Mouse (Mus musculus): ENCODE measurements at regions not wholly inside any gene's neighbourhood (a gene's known extent, or its start where the extent isn't known, plus 50 kb on each side); places are given as distances from the start of the nearest gene placed in this dataset.
"Not testable (repeated sequence)": the region's sequence is repeated elsewhere in the genome, so short reads cannot be mapped to it uniquely, and the experiment has no call there.

GRCm38 (mm10) chr12:11708879-11709602 lies 253.2 kb downstream of the Rad51ap2 start:
- Histone ChIP-seq H3K9ac (no peak overlapping the region), H3K4me3 (no peak overlapping the region), H3K27ac (ENCODE audit: poor library complexity, severe bottlenecking) (no peak overlapping the region), H3K36me3 (no peaks in the 10 kb centered on the region), H3K4me1 (replicated peaks) (no peaks in the 10 kb centered on the region), H3K4me2 (no peak overlapping the region), H3K9me3 (replicated peaks) (no peaks in the 10 kb centered on the region), H3K27me3 (replicated peaks) (no peaks in the 10 kb centered on the region)
- ATAC-seq (ENCODE audit: insufficient number of reproducible peaks, low FRiP score) = no peak
- 82% methylated on average over 2 of the region's 2 CpGs for WGBS

DNA sequence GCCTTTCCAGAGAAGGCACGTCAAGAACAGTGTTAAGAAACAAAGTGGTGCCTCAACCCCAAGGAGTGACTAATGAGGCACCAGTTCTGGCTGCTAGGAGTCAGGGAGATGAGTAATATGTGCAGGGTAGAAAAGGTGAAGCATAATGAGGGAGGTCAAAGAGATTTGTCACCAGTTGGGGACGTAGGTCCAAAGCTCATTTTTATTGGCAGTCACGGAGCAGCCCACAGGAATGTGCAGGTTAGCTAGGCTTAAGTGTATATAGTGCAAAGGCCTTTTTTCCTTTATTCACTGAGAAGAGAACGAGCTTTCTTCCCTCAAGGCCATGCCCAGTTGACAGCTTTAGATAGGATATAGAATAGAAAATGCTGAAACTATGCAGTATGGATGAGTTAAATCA lies 261.8 kb downstream of the Rad51ap2 start:
- Histone ChIP-seq H3K4me2 (no peak overlapping the region), H3K27me3 (replicated peaks) (no peaks in the 10 kb centered on the region), H3K36me3 (no peaks in the 10 kb centered on the region), H3K27ac (ENCODE audit: poor library complexity, severe bottlenecking) (no peak overlapping the region), H3K9ac (no peak overlapping the region), H3K4me3 (no peak overlapping the region), H3K9me3 (replicated peaks) (no peaks in the 10 kb centered on the region), H3K4me1 (replicated peaks) (no peaks in the 10 kb centered on the region)
- WGBS = 70% methylated on average over 4 of the region's 4 CpGs
- ATAC-seq (ENCODE audit: insufficient number of reproducible peaks, low FRiP score) = no peak

GRCm38 (mm10) chr12:11751471-11751870 lies 295.6 kb downstream of the Rad51ap2 start:
- Histone ChIP-seq H3K36me3 (no peaks in the 10 kb centered on the region), H3K9ac (no peak overlapping the region), H3K4me3 (no peak overlapping the region), H3K4me2 (no peak overlapping the region), H3K27ac (ENCODE audit: poor library complexity, severe bottlenecking) (no peak overlapping the region), H3K27me3 (replicated peaks) (no peaks in the 10 kb centered on the region), H3K4me1 (replicated peaks) (no peaks in the 10 kb centered on the region), H3K9me3 (replicated peaks) (no peaks in the 10 kb centered on the region)
- no peak for ATAC-seq (ENCODE audit: insufficient number of reproducible peaks, low FRiP score)
- 76% methylated on average over 2 of the region's 2 CpGs for WGBS

- H3K27me3 ChIP-seq (replicated peaks) = no peaks in the 10 kb centered on the region
- H3K36me3 ChIP-seq = no peaks in the 10 kb centered on the region
- H3K9ac ChIP-seq = no peak overlapping the region
- ATAC-seq (ENCODE audit: insufficient number of reproducible peaks, low FRiP score) = no peak
- no peak overlapping the region for H3K4me3 ChIP-seq
- H3K27ac ChIP-seq (ENCODE audit: poor library complexity, severe bottlenecking) = no peak overlapping the region
- no peaks in the 10 kb centered on the region for H3K9me3 ChIP-seq (replicated peaks)
- no peak overlapping the region for H3K4me2 ChIP-seq
- H3K4me1 ChIP-seq (replicated peaks) = no peaks in the 10 kb centered on the region
Observed at GRCm38 (mm10) chr12:11754184-11754907, 298.5 kb downstream of the Rad51ap2 start.

- Histone ChIP-seq H3K27ac (ENCODE audit: poor library complexity, severe bottlenecking) (no peak overlapping the region), H3K9ac (no peak overlapping the region), H3K4me3 (no peak overlapping the region), H3K4me1 (replicated peaks) (no peaks in the 10 kb centered on the region), H3K36me3 (no peaks in the 10 kb centered on the region), H3K9me3 (replicated peaks) (no peaks in the 10 kb centered on the region), H3K4me2 (no peak overlapping the region), H3K27me3 (replicated peaks) (no peaks in the 10 kb centered on the region)
- WGBS = 65% methylated on average over 2 of the region's 2 CpGs
- no peak for ATAC-seq (ENCODE audit: insufficient number of reproducible peaks, low FRiP score)
Observed at GRCm38 (mm10) chr12:11802326-11802725, 346.4 kb downstream of the Rad51ap2 start.

DNA sequence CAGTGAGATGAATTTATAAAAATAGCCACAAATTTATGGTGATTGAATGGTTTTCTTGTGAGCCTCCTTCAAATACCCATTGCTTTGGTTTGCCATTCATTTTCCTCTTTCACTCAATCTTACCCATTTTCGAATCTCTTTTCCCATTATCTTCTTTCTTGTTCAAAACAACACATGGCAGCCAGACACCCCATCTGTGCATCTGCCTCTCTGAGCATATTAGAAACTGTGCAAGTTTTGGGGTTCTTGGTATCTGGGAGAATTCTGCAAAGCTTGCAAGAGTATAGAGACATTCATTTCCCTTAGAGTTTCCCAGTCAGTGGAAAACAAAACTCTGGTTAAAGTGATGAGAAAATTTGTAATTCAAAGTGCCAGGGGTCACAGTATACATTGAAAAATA lies 347.3 kb downstream of the Rad51ap2 start:
- no peak overlapping the region for H3K4me3 ChIP-seq
- no peaks in the 10 kb centered on the region for H3K9me3 ChIP-seq (replicated peaks)
- H3K27ac ChIP-seq (ENCODE audit: poor library complexity, severe bottlenecking) = no peak overlapping the region
- H3K4me1 ChIP-seq (replicated peaks) = no peaks in the 10 kb centered on the region
- no peaks in the 10 kb centered on the region for H3K27me3 ChIP-seq (replicated peaks)
- no peak overlapping the region for H3K4me2 ChIP-seq
- no peak for ATAC-seq (ENCODE audit: insufficient number of reproducible peaks, low FRiP score)
- 56% methylated on average over 1 of the region's 1 CpGs for WGBS
- no peak overlapping the region for H3K9ac ChIP-seq
- no peaks in the 10 kb centered on the region for H3K36me3 ChIP-seq

GRCm38 (mm10) chr12:11829701-11830100 lies 373.8 kb downstream of the Rad51ap2 start:
- Histone ChIP-seq H3K4me1 (replicated peaks) (no peaks in the 10 kb centered on the region), H3K36me3 (no peaks in the 10 kb centered on the region), H3K27ac (ENCODE audit: poor library complexity, severe bottlenecking) (no peak overlapping the region), H3K9me3 (replicated peaks) (no peaks in the 10 kb centered on the region), H3K4me3 (no peak overlapping the region), H3K27me3 (replicated peaks) (no peaks in the 10 kb centered on the region), H3K4me2 (no peak overlapping the region), H3K9ac (no peak overlapping the region)
- ATAC-seq (ENCODE audit: insufficient number of reproducible peaks, low FRiP score) = no peak

GRCm38 (mm10) chr12:11831292-11831691 lies 375.4 kb downstream of the Rad51ap2 start:
- no peaks in the 10 kb centered on the region for H3K4me1 ChIP-seq (replicated peaks)
- 62% methylated on average over 5 of the region's 5 CpGs for WGBS
- no peak overlapping the region for H3K4me3 ChIP-seq
- no peak overlapping the region for H3K9ac ChIP-seq
- H3K4me2 ChIP-seq = no peak overlapping the region
- no peaks in the 10 kb centered on the region for H3K36me3 ChIP-seq
- H3K27me3 ChIP-seq (replicated peaks) = no peaks in the 10 kb centered on the region
- H3K27ac ChIP-seq (ENCODE audit: poor library complexity, severe bottlenecking) = no peak overlapping the region
- no peaks in the 10 kb centered on the region for H3K9me3 ChIP-seq (replicated peaks)
- ATAC-seq (ENCODE audit: insufficient number of reproducible peaks, low FRiP score) = no peak

DNA sequence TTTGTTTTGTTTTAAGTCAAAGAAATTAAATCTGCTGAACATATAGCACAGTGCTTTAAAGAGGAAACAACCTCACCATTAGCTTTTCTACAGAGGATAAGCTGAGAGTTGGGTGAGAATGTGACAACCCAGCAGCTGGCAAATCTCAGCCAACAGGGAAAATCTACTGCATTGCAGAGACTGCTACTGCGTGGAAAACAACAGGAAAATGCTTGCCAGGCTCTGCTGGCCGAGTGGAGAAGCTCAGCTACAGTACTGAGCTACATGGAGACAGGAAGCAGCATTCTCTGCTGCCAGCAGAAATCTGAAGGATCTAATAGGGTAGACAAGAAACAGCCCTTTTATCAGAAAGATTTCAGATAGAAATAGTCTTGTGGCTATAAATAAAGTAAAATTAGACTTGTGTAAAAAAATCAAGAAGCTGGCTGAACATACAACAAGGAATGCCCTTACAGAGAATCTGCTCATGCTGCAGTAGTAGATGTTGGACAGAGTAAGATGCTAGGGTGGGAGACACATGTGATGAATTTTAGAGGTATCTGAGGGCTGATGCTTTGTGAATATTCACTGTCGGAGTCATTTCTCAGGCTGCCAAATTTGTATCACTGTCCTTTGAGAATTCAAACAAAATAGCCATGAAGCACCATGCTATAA lies 382.1 kb downstream of the Rad51ap2 start:
- Histone ChIP-seq H3K9me3 (replicated peaks) (no peaks in the 10 kb centered on the region), H3K36me3 (no peaks in the 10 kb centered on the region), H3K4me2 (no peak overlapping the region), H3K27ac (ENCODE audit: poor library complexity, severe bottlenecking) (no peak overlapping the region), H3K4me3 (no peak overlapping the region), H3K27me3 (replicated peaks) (no peaks in the 10 kb centered on the region), H3K4me1 (replicated peaks) (no peaks in the 10 kb centered on the region), H3K9ac (no peak overlapping the region)
- WGBS = 40% methylated on average over 3 of the region's 3 CpGs
- ATAC-seq (ENCODE audit: insufficient number of reproducible peaks, low FRiP score) = no peak

DNA sequence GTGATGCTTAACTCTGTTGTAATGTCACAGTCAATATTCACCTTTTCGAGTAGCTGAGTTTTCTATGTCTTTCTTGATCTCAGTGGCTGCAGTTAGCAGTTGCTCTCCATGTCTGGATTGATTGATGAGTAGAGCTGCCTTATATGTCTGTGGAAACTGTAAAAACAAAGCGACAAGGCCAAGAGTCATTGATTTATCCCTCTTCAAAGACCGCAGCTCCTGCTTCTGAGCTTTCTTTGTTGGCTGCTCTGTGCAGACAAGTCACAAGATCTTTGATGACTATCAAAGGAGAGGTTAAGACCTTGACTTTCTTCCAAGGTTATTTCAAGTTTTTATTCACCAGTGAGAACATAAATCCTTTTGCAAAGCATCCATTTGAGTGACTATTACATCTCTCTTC lies 395.2 kb downstream of the Rad51ap2 start:
- H3K27ac ChIP-seq (ENCODE audit: poor library complexity, severe bottlenecking) = no peak overlapping the region
- no peaks in the 10 kb centered on the region for H3K4me1 ChIP-seq (replicated peaks)
- WGBS = 62% methylated on average over 3 of the region's 3 CpGs
- H3K4me2 ChIP-seq = no peak overlapping the region
- H3K4me3 ChIP-seq = no peak overlapping the region
- H3K9me3 ChIP-seq (replicated peaks) = no peaks in the 10 kb centered on the region
- H3K36me3 ChIP-seq = no peaks in the 10 kb centered on the region
- no peak overlapping the region for H3K9ac ChIP-seq
- ATAC-seq (ENCODE audit: insufficient number of reproducible peaks, low FRiP score) = no peak
- H3K27me3 ChIP-seq (replicated peaks) = no peaks in the 10 kb centered on the region

GRCm38 (mm10) chr12:11881809-11882208 lies 380.1 kb upstream of the Fam49a start:
- H3K9me3 ChIP-seq (replicated peaks) = not testable (repeated sequence)

More at GRCm38 (mm10) chr12:11881809-11882208, 380.1 kb upstream of the Fam49a start:
- not testable (repeated sequence) for H3K36me3 ChIP-seq; H3K27ac ChIP-seq (ENCODE audit: poor library complexity, severe bottlenecking); H3K4me2 ChIP-seq; H3K4me3 ChIP-seq; H3K27me3 ChIP-seq (replicated peaks); H3K9ac ChIP-seq; H3K4me1 ChIP-seq (replicated peaks)
- ATAC-seq (ENCODE audit: insufficient number of reproducible peaks, low FRiP score) = 0 out of 2 replicates have a peak, but pooled peaks have one; percentile 25
- WGBS = 89% methylated on average over 11 of the region's 11 CpGs

All from heart, embryonic 12.5 days (tissue).